Mouse (Mus musculus) left cerebral cortex, postnatal 36 days (tissue): Measurements from ENCODE around the gene Lgr4. TPM values are rescaled to one million over a fixed set of nuclear protein-coding genes. Genes with fewer than 3 reads are reported as not detected.
A peak's percentile ranks its signal among the peaks of the same experiment; 100 is the strongest.
"Not testable (repeated sequence)": the region's sequence is repeated elsewhere in the genome, so short reads cannot be mapped to it uniquely, and the experiment has no call there.

Experiments
- DNase-seq, 2 experiments: peaks; one replicate each; pipeline ENCODE4 v3.0.0; 2021 to 2022; ENCODE audit warnings: low spot score in 2 of 2, mixed read lengths in 1 of 2
- intact Hi-C: fragments of 180-260 bp; cut with DNase I; formaldehyde crosslinking; loops from one replicate; pipeline ENCODE4 v1.15.1; 2025
- total RNA-seq, 2 experiments: library from RNA; stranded (reverse); gene quantifications; 2 replicates each; pipeline ENCODE4 v1.2.3; 2021

Lgr4 gene
- 10 to 100 TPM; 23.7 to 26.2 TPM for total RNA-seq

DNA sequence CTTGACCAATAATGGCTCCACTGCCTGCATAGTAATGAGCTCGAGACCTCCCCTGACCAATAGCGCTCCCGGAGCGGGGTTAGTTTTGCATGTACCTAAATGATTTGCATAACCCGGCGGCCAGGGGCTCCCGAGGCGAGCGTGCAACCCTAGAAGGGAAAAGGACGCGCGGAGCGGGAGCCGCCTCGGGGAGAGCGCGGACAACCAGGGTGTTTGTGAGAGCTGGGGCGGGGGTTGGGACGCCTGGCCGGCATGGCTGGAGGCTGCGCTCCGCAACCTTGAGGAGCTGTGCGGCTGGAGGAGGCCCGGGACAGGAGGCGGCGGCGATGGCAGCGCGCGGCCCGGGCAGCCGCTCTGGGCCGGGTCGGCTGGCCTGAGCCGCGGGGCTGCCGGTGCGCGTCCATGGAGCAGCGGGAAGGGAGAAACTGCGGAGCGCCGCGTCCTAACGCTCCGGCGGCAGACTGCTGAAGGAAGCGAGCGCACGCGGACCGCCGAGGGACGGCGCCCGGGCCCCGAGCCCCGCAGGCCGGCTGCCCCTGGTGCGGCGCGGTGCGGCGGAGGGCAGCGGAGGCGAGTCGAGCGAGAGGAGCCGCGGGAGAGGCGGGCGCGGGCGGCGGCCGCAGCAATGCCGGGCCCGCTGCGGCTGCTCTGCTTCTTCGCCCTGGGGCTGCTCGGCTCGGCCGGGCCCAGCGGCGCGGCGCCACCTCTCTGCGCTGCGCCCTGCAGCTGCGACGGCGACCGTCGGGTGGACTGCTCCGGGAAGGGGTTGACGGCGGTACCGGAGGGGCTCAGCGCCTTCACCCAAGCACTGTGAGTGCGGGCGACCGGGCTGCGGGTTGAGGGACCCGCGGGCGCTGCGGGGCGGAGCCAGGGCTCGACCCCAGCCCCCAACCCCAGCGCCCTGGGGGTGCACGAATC, at the start of gene Lgr4:
Gene Lgr4, plus strand, starts transcription at position 152 of the 918 bp plus-strand sequence.
- intact Hi-C loops = loop anchor here (5.0 kb wide), 2 partner anchors 40 to 100 kb away; partner anchors contain the start of gene Ccdc34
- peak; percentile 93 to 94 for DNase-seq

- intact Hi-C loops, DNase-seq: not testable (repeated sequence)
Observed at GRCm38 (mm10) chr2:109879429-109879828, 38.0 kb upstream of the Lgr4 start.

DNA sequence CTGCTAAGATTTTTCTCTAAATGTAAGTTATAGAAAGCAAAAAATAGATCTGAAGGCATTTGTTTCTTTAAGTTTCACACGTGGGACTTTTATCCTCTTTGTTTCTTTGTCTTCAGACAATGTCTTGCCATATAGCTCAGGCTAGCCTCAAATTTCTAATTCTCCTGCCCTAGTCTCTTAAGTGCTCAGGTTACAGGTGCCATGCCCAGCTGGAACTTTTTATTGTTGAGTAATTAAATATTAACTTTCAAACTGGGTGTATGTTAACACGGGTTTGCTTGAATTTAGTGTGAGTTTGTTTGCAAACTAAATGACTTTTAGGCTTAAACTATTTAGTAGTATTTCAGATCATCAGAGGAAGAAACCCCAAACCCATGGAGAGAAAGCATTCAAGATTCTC, 36.3 kb upstream of the Lgr4 start:
- no peak for DNase-seq
- intact Hi-C loops = no loop called here

DNA sequence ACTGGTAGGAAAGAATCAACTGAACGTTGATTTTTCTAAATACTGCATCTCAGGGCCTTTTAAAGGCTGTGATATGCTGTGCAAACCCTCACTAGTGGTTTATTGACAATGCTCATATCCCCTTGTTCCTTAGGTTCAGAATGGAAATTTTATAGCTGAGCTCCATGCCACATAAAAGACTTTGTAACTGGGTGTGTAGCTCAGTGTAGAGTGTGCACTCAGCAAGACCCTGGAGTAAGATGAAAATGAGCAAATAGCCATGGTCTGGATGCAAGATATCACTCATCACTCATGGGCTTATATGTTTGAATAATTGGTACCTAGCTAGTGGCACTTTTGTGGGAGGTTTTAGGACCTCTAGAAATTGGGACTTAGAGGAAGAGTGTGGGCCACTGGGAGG, 35.8 kb upstream of the Lgr4 start:
- DNase-seq = no peak
- intact Hi-C loops = no loop called here

DNA sequence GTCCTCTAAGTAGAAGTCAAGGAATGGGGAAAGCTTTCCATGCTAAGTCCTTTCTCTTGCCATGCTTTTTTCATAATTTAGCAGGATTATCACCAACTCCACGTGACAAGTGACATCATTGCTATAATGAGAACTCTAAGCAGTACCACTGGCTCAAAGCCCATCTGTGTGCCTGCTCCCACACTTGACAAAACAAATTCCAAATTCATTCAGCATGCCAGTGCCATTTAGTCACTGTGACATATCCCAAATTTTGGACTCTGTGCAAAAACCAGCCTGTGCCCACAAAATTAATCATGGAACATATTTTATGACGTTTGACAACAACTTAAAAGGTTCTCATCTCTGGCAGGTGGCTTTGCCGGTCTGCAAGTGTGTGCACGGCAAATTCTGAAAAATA, 33.3 kb upstream of the Lgr4 start:
- intact Hi-C loops = no loop called here

DNA sequence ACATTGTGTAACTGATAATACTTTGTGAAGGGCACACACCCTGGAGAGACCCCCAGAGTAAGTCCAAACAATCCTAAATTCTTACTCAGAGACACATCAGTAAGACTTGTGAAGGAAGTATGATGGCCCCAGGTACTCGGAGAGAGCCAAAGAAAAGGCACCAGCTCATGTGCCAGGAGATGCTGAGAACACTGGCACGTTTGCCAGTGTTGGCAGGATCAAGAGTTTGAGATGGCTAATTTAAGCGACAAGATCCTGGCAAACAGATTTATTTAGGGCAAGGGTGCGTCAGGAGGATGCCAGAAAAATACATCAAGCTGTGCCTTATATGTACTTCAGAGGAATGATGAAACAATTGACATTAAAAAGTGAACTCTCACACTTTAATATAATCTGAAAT, 32.9 kb upstream of the Lgr4 start:
- intact Hi-C loops = no loop called here
- DNase-seq = no peak

More for the DNA sequence above, 33.3 kb upstream of the Lgr4 start:
- DNase-seq = peak in 1 of 2 experiments; percentile 15

DNA sequence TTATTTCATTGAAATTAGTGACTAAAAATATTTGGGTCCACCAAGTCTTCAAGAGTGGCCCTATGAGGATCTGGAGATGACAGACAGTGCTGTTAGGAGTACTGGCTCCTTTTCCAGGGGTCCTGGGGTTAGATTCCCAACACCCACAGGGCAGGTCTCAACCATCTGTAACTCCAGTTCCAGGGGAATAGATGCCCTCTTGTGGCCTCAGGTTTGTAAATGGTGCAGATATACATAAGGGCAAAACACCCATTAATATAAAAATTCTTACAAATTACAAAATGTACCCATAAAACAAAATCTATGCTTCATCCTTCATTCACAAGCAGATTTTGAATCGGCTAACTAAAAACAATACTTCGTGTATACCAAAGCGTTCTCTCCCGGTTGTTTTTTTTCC, 27.4 kb upstream of the Lgr4 start:
- intact Hi-C loops = loop anchor here (10.0 kb wide), 2 partner anchors 195 to 615 kb away; no protein-coding TSS in a partner anchor
- DNase-seq = no peak

DNA sequence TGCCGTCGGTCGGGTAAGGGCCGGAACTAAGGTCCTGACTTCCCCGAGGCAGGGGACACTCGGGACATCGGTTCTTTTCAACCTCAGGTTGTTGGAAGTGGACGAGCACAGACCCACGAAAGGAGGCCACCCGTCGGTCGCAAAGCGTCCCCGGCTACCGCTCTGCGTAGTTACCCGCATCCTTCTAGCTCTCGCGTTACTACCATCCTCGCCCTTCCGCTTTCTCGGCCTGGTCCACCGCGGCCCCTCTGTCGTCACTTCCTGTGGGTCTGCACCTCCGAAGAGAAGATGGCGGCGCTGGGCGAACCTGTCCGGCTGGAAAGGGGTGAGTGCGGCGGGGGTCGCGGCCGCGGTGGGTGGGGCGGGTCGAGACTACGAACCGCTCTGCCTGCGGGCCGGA, 26.9 kb upstream of the Lgr4 start, which contains the start of gene Lin7c:
Gene Lin7c, plus strand, starts transcription at position 257 of the 400 bp plus-strand sequence.
- intact Hi-C loops = loop anchor here (10.0 kb wide), 2 partner anchors 196 to 616 kb away; no protein-coding TSS in a partner anchor
- DNase-seq = peak; percentile 95 to 97

DNA sequence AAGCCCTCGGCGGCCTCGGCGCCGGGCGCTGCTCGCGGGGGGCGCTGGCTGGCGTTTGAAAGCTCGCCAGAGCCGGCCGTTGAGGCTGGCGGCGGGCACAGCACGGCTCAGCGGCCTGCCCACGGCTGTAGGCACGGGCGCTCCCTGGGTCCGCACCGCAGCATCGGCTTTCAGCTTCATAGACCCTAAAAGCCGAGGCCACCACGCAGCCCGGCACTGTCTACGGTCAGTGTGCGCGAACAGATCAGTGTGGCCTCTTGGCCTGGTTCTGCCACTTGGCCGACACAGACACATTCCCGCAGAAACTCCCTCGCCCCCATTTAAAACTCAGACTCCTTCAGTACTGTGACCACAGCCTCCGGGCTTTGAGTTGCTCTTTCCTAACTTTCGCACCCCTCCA, 26.4 kb upstream of the Lgr4 start:
- intact Hi-C loops = loop anchor here (10.0 kb wide), 2 partner anchors 196 to 616 kb away; no protein-coding TSS in a partner anchor
- DNase-seq = no peak

- intact Hi-C loops = loop anchor here (10.0 kb wide), 2 partner anchors 197 to 617 kb away; no protein-coding TSS in a partner anchor
- no peak for DNase-seq
Observed at GRCm38 (mm10) chr2:109891471-109891870, 26.0 kb upstream of the Lgr4 start.

- no peak for DNase-seq
- intact Hi-C loops = loop anchor here (10.0 kb wide), 2 partner anchors 202 to 622 kb away; no protein-coding TSS in a partner anchor
Observed at GRCm38 (mm10) chr2:109896311-109896710, 21.1 kb upstream of the Lgr4 start.

DNA sequence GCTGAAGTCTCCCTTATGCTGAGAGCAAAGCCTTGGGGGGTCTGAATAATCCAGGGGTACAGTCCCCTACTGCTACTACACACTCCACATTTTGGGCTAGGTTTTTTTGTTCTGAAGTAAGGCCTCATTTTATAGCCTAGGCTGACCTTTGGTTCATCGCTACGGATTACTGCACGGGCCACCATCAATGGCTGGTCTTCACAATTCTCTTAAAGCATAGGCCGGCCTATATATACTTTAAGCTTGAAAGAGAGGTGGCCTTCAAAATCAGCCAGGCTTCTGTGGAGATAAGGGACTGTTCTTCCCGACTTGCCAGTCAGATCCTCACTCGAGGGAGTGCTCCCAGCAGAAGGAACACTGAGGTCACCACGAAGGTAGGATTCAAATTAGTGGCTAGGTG, 14.6 kb upstream of the Lgr4 start:
- no peak for DNase-seq
- intact Hi-C loops = loop anchor here (5.0 kb wide), 2 partner anchors 114 to 659 kb away; partner anchors contain the start of gene Ccdc34

GRCm38 (mm10) chr2:109904171-109904821, 13.2 kb upstream of the Lgr4 start:
- intact Hi-C loops = loop anchor here (1.0 to 5.0 kb wide), 3 partner anchors 113 to 658 kb away; partner anchors contain the start of gene Ccdc34
- peak; percentile 74 to 84 for DNase-seq

GRCm38 (mm10) chr2:109909122-109909521, 8.3 kb upstream of the Lgr4 start:
- intact Hi-C loops = no loop called here
- no peak for DNase-seq

DNA sequence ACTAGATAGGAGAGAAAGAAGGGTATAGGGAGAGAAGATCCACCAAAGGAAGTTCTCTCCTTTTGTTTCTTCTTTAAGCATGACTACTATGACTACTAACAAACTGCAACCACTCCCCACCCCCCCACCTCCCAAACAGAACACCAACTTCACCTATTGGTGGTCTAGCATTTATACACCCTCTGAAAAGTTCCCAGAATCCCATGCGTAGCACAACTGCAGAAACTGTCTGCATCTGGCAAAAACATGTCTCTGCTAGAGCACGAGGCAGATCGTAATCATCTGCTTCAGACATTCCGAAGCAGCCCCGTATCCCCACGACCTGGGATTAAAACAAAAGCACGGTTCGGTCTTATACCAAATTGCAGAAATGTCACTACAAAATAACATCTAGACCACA, 5.2 kb upstream of the Lgr4 start:
- DNase-seq = no peak
- intact Hi-C loops = no loop called here

DNA sequence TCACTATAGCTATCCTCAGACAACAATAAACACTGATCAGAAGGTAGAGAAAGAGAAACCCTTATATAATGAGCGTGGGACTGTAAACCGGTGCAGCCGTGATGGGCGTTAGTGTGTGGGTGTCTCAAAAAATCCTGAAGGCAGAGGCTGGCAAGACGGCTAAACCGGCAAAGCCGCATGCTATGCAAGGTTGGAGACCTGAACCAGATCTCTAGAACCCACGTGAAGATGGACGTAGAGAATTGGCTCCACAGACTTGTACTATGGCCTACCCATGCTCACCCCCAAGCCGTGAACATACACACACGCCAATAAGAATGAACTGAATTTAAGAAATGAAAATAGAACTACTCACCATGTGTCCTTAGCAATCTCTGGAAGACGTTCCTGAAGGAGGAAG, 4.7 kb upstream of the Lgr4 start:
- intact Hi-C loops = no loop called here
- no peak for DNase-seq

DNA sequence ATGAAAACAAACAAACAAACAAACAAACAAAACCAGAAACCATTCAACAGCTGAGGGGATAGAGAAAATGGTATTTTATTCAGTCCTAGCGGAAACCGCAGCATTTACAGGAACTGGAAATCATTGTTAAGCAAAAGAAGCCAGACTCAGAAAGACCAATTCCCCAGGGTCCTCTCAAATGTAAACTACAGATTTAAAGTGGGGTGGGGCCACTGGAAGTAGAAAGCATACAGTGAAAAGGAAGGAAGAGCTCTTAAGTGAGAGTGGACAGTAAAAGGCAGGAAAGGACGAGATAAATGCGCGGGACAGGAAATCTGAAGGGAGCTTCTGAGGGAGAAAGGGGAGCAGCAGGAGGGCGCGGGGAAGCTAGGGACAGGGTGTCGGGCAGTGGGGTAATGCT, 4.2 kb upstream of the Lgr4 start:
- no peak for DNase-seq

GRCm38 (mm10) chr2:109914601-109915000, 2.8 kb upstream of the Lgr4 start:
- no peak for DNase-seq
- intact Hi-C loops = no loop called here

More for the DNA sequence above, 4.2 kb upstream of the Lgr4 start:
- intact Hi-C loops = no loop called here

GRCm38 (mm10) chr2:109916782-109917495, 508 bp upstream of the Lgr4 start:
- intact Hi-C loops = loop anchor here (5.0 kb wide), 2 partner anchors 40 to 100 kb away; partner anchors contain the start of gene Ccdc34
- DNase-seq = no peak
